Mouse (Mus musculus) heart, embryonic 12.5 days (tissue): ENCODE data around the gene Npm3. TPM values are rescaled to one million over a fixed set of nuclear protein-coding genes. Genes with fewer than 3 reads are reported as not detected.

Experiments used
- ATAC-seq: fragments of 200-750 bp; cut with Nextera tagmentation; 2 replicates; pipeline ENCODE4 v1.8.0; 2017; ENCODE audit warnings: moderate TSS enrichment, moderate library complexity; ENCODE audit not compliant: insufficient number of reproducible peaks, low FRiP score
- H3K27ac ChIP-seq: fragments of 300-500 bp; sonication (generic); 2 replicates; pipeline ENCODE4 v1.5.1; 2016; ENCODE audit warnings: mild to moderate bottlenecking, moderate library complexity; ENCODE audit not compliant: poor library complexity, severe bottlenecking
- H3K27me3 ChIP-seq: fragments of 300-500 bp; sonication (generic); replicated peaks from 2 replicates; pipeline ENCODE4 v1.6.1; 2016; ENCODE audit warnings: mild to moderate bottlenecking, moderate library complexity
- H3K36me3 ChIP-seq: fragments of 300-500 bp; sonication (generic); 2 replicates; pipeline ENCODE4 v1.6.1; 2016; ENCODE audit warnings: mild to moderate bottlenecking, moderate library complexity
- H3K4me1 ChIP-seq: fragments of 300-500 bp; sonication (generic); replicated peaks from 2 replicates; pipeline ENCODE4 v1.6.1; 2016; ENCODE audit warnings: mild to moderate bottlenecking
- H3K4me2 ChIP-seq: fragments of 300-500 bp; sonication (generic); 2 replicates; pipeline ENCODE4 v1.6.1; 2016; ENCODE audit warnings: mild to moderate bottlenecking, moderate library complexity
- H3K4me3 ChIP-seq: fragments of 300-500 bp; sonication (generic); 2 replicates; pipeline ENCODE4 v1.5.1; 2016; ENCODE audit warnings: mild to moderate bottlenecking
- H3K9ac ChIP-seq: fragments of 300-500 bp; sonication (generic); 2 replicates; pipeline ENCODE4 v1.6.1; 2016; ENCODE audit warnings: mild to moderate bottlenecking, moderate library complexity
- H3K9me3 ChIP-seq: fragments of 300-500 bp; sonication (generic); replicated peaks from 2 replicates; pipeline ENCODE4 v1.6.1; 2016; ENCODE audit warnings: mild to moderate bottlenecking, moderate library complexity
- WGBS: fragments of 180-500 bp; shearing (Covaris S2); methylation state at CpG from one replicate; pipeline ENCODE4 v1.1.7; 2016; 5-methylcytosine and 5-hydroxymethylcytosine counted together
- polyA plus RNA-seq: library from polyadenylated mRNA; unstranded; fragments of >200 nt; fragmentation: Nextera tagmentation; extraction: Ambion mirVana; gene quantifications from 2 replicates; pipeline ENCODE4 v1.2.1, GENCODE M21; 2016

The Npm3 gene
- polyA plus RNA-seq, 1 experiment from 2014 or later = 9.5 TPM

- WGBS = 68% methylated on average over 7 of the region's 7 CpGs
- H3K4me3 ChIP-seq = no peak overlapping the region
- no peak for ATAC-seq
- H3K9ac ChIP-seq = no peak overlapping the region
- no peaks in the 10 kb centered on the region for H3K9me3 ChIP-seq
- no peaks in the 10 kb centered on the region for H3K36me3 ChIP-seq
- no peaks in the 10 kb centered on the region for H3K4me1 ChIP-seq
- H3K27me3 ChIP-seq = peaks cover 80% of the 10 kb centered on the region
- H3K4me2 ChIP-seq = no peak overlapping the region
- no peak overlapping the region for H3K27ac ChIP-seq
Observed at GRCm38 (mm10) chr19:45731658-45732057, 17.7 kb downstream of the Npm3 start.

DNA sequence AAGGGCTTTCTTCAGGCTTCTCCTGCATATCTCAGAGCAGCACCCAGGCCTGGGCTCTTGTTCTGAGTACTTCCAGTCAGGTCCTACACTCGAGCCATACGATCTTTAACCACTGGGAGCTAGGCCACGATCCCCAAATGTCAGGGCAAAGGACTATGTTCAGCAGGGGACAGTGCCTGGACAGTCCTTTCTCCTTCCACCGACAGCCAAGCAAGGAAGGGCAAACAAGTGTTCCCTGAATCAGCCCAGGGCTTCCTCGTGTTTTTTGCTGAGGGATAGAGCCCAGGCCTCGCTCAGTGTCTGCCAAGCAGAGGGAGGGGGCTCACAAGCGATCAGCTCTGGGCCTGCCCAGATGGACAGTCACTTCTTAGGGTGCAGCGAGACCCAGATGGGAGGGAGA is 19.3 kb downstream of the Npm3 start:
- H3K4me3 ChIP-seq = no peak overlapping the region
- H3K36me3 ChIP-seq = no peaks in the 10 kb centered on the region
- peaks cover 71% of the 10 kb centered on the region for H3K27me3 ChIP-seq
- WGBS = 70% methylated on average over 8 of the region's 8 CpGs
- no peak overlapping the region for H3K27ac ChIP-seq
- ATAC-seq = no peak
- H3K9ac ChIP-seq = no peak overlapping the region
- H3K9me3 ChIP-seq = no peaks in the 10 kb centered on the region
- H3K4me2 ChIP-seq = no peak overlapping the region
- no peaks in the 10 kb centered on the region for H3K4me1 ChIP-seq

- Histone ChIP-seq H3K36me3 (no peaks in the 10 kb centered on the region), H3K4me1 (no peaks in the 10 kb centered on the region), H3K9ac (no peak overlapping the region), H3K4me3 (no peak overlapping the region), H3K27ac (no peak overlapping the region), H3K4me2 (no peak overlapping the region), H3K9me3 (no peaks in the 10 kb centered on the region), H3K27me3 (peaks cover 46% of the 10 kb centered on the region)
- WGBS = 71% methylated on average over 10 of the region's 10 CpGs
- no peak for ATAC-seq
Observed at GRCm38 (mm10) chr19:45727231-45727630, 22.2 kb downstream of the Npm3 start.

DNA sequence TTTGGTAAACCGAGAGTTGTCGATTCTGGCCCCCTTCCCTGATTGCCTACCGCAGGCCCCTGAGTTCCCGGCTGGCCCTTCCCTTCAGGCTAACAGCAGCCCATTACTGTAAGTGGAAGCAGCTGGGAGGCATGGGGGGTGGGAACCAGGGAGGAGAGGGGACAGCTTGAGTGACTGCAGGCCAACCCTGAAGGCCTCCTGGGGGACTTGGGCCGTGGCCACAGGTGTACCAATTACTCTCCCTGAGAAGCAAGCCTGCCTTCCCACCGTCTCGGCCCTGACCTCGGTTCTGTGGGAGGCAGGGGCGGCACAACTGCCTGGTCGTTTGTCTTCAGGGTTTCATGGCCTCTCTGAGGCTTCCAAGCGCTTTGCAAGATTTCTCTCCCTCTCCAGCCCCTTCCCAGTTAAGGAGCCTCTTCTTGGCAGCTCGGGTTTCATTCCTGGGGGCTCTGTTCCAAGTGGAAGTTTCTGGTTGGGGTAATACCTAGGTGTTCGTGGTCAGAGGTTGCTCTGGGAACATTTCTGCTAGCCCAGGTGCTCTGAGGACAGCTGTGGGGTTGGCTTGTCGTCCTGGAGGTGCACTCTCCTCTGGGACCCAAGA is 23.6 kb downstream of the Npm3 start:
- Histone ChIP-seq H3K27ac (no peak overlapping the region), H3K4me1 (no peaks in the 10 kb centered on the region), H3K36me3 (no peaks in the 10 kb centered on the region), H3K9ac (no peak overlapping the region), H3K4me2 (no peak overlapping the region), H3K4me3 (no peak overlapping the region), H3K9me3 (no peaks in the 10 kb centered on the region), H3K27me3 (peaks cover 34% of the 10 kb centered on the region)
- no peak for ATAC-seq
- 32% methylated on average over 14 of the region's 14 CpGs for WGBS

DNA sequence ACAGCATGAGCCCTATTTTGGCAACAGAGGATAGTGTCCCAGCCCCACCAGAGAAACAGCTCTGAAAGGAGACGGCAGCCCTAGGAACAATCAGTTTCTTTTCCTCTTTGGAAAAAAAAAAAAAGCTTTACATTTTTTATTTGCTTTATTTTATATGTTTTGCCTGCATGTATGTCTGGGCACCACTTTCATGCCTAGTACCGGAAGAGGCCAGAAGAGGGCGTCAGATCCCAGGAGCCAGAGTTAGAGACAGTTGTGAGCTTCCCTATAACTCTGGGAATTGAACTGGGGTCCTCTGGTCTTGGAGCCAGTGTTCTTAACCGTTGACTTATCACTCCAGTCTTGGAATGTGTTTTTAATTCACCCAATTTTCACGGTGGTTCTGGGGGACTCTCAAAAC is 27.2 kb downstream of the Npm3 start:
- Histone ChIP-seq H3K9me3 (no peaks in the 10 kb centered on the region), H3K27ac (no peak overlapping the region), H3K4me2 (no peak overlapping the region), H3K4me1 (peaks cover 10% of the 10 kb centered on the region), H3K4me3 (no peak overlapping the region), H3K27me3 (peaks cover 12% of the 10 kb centered on the region), H3K9ac (no peak overlapping the region), H3K36me3 (no peaks in the 10 kb centered on the region)
- WGBS = 77% methylated on average over 5 of the region's 5 CpGs
- ATAC-seq = no peak

DNA sequence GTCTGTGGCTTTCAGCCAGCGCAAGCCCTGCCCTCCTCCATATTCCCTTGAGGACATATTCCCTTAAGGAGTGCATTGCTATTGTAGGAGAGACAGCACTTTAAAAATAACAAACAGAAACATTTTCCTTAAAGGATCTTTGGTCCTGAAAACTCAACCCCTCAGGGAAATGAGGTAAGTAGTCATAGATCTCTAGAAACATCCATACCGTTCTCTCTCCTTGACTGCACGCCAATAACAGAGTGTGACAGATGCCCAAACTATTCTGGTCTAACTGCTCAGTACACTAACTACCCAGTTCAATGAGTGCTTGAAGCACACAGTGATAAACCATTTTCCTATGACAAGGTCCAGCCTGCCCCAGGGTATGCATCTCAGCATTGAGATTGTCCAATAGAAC is 31.1 kb downstream of the Npm3 start:
- Histone ChIP-seq H3K27ac (no peak overlapping the region), H3K4me3 (peak overlapping the region; percentile 21), H3K27me3 (peaks cover 4% of the 10 kb centered on the region; the same call in 1 of the 2 replicates), H3K4me1 (peaks cover 15% of the 10 kb centered on the region), H3K36me3 (no peaks in the 10 kb centered on the region), H3K9ac (no peak overlapping the region), H3K9me3 (no peaks in the 10 kb centered on the region), H3K4me2 (peak overlapping the region; percentile 61)
- 57% methylated on average over 3 of the region's 3 CpGs for WGBS
- ATAC-seq = no peak

GRCm38 (mm10) chr19:45717493-45718220 is 31.7 kb downstream of the Npm3 start:
- peak; percentile 45; the same call in 1 of the 2 replicates for ATAC-seq
- H3K27ac ChIP-seq = no peak overlapping the region

DNA sequence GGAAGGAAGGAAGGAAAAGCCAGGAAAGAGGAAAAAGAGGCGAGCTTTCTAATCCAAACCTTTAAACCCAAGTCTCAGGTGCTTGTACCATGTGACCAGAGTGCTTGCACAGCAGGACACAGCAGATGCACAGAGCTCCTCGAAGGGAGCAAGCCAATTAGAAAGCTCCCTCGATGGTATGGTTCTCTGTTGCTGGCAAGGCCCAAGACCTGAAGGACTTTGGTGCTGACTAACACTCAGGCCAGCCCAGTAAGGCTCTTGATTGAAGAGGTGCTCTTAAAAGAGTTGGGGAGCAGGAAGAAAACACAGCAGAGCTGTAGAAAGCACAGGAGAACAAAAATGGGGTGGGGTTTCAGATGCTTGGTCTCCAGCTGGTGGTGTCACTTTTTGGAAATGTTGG is 40.7 kb downstream of the Npm3 start:
- H3K4me2 ChIP-seq = no peak overlapping the region
- H3K9ac ChIP-seq = no peak overlapping the region
- H3K4me1 ChIP-seq = peaks cover 7% of the 10 kb centered on the region
- H3K27ac ChIP-seq = no peak overlapping the region
- no peaks in the 10 kb centered on the region for H3K36me3 ChIP-seq
- no peaks in the 10 kb centered on the region for H3K27me3 ChIP-seq
- WGBS = 79% methylated on average over 3 of the region's 3 CpGs
- H3K9me3 ChIP-seq = no peaks in the 10 kb centered on the region
- H3K4me3 ChIP-seq = no peak overlapping the region
- ATAC-seq = no peak

More at GRCm38 (mm10) chr19:45717493-45718220, 31.7 kb downstream of the Npm3 start:
- Histone ChIP-seq H3K9ac (peak overlapping the region; percentile 4; the same call in 1 of the 2 replicates), H3K36me3 (no peaks in the 10 kb centered on the region), H3K9me3 (no peaks in the 10 kb centered on the region), H3K4me3 (peak overlapping the region; percentile 21), H3K4me2 (peak overlapping the region; percentile 61), H3K27me3 (peaks cover 4% of the 10 kb centered on the region; the same call in 1 of the 2 replicates), H3K4me1 (peaks cover 15% of the 10 kb centered on the region)
- 12% methylated on average over 16 of the region's 16 CpGs for WGBS

Other genes with a start within 250 kb of the Npm3 start
- gene Poll, start 189.1 kb downstream of the Npm3 start, polyA plus RNA-seq = 15.0 and 15.4 TPM in 2 replicates
- gene Gm17018, start 189.0 kb downstream of the Npm3 start, polyA plus RNA-seq = 33.6 and 36.0 TPM in 2 replicates
- 4.3 and 4.8 TPM in 2 replicates for gene Fbxw4, start 89.3 kb downstream of the Npm3 start, polyA plus RNA-seq
- gene Fgf8, start 6.7 kb downstream of the Npm3 start, polyA plus RNA-seq = not detected in 2 replicates
- gene Mgea5, start 34.2 kb upstream of the Npm3 start, polyA plus RNA-seq = 51.7 and 52.8 TPM in 2 replicates
- gene Kcnip2, start 66.5 kb upstream of the Npm3 start, polyA plus RNA-seq = 0.36 and 0.56 TPM in 2 replicates
- gene Armh3, start 248.9 kb upstream of the Npm3 start, polyA plus RNA-seq = 13.6 and 16.5 TPM in 2 replicates